Mouse (Mus musculus) heart, postnatal 0 days (tissue): Measurements from ENCODE around the gene Mrps16.

Source experiments
- CTCF ChIP-seq: IDR thresholded peaks from 2 replicates; pipeline ENCODE4 v1.5.1; 2016; ENCODE audit warnings: antibody characterized with exemption, control low read depth, low read depth
- EP300 ChIP-seq: IDR thresholded peaks from 2 replicates; pipeline ENCODE4 v1.6.1; 2016; ENCODE audit warnings: antibody characterized with exemption, low read depth

DNA sequence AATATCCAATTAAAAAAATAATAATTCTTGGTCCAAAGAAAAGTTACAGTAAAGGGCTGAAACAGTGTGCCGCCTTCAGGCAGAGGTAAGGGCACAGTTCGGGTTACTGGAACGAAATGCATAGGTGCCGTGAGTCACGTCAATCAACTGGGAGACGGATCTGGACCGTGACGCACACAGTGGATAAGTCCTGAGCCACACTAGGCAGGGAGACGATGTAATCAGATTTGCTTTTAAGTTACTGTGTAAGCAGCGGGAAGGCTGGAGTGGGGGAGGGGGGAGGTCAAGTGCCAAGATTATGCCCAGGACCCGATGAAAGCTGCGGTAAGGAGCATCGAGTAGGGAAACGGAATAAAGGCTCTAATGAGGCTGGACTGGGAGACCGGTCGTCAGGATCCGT, 48.8 kb upstream of the Mrps16 start:
- TF ChIP-seq CTCF, result no peak
- TF ChIP-seq EP300, result no peak
